Mouse (Mus musculus) hindbrain, embryonic 13.5 days (tissue): ENCODE measurements at regions not wholly inside any gene's neighbourhood (a gene's known extent, or its start where the extent isn't known, plus 50 kb on each side); places are given as distances from the start of the nearest gene placed in this dataset.
"Not testable (repeated sequence)": the region's sequence is repeated elsewhere in the genome, so short reads cannot be mapped to it uniquely, and the experiment has no call there.

Experiments
- ATAC-seq: fragments of 200-750 bp; cut with Nextera tagmentation; 2 replicates; pipeline ENCODE4 v1.8.0; 2017; ENCODE audit warnings: moderate TSS enrichment; ENCODE audit not compliant: low FRiP score
- H3K27ac ChIP-seq: fragments of 300-500 bp; sonication (generic); 2 replicates; pipeline ENCODE4 v1.5.1; 2015; ENCODE audit warnings: inconsistent platforms, mild to moderate bottlenecking, moderate library complexity
- H3K27me3 ChIP-seq: fragments of 300-500 bp; sonication (generic); 2 replicates; pipeline ENCODE4 v1.6.1; 2015; ENCODE audit warnings: mild to moderate bottlenecking, inconsistent platforms
- H3K36me3 ChIP-seq: fragments of 300-500 bp; sonication (generic); 2 replicates; pipeline ENCODE4 v1.6.1; 2015; ENCODE audit warnings: mild to moderate bottlenecking, inconsistent platforms
- H3K4me1 ChIP-seq: fragments of 300-500 bp; sonication (generic); replicated peaks from 2 replicates; pipeline ENCODE4 v1.6.1; 2015; ENCODE audit warnings: inconsistent platforms
- H3K4me2 ChIP-seq: fragments of 300-500 bp; sonication (generic); 2 replicates; pipeline ENCODE4 v1.6.1; 2015; ENCODE audit warnings: inconsistent platforms, mild to moderate bottlenecking, moderate library complexity
- H3K4me3 ChIP-seq: fragments of 300-500 bp; sonication (generic); 2 replicates; pipeline ENCODE4 v1.5.1; 2015; ENCODE audit warnings: mild to moderate bottlenecking, inconsistent platforms
- H3K9ac ChIP-seq: fragments of 300-500 bp; sonication (generic); 2 replicates; pipeline ENCODE4 v1.6.1; 2015; ENCODE audit warnings: mild to moderate bottlenecking, inconsistent platforms
- H3K9me3 ChIP-seq: fragments of 300-500 bp; sonication (generic); 2 replicates; pipeline ENCODE4 v1.6.1; 2016; ENCODE audit warnings: inconsistent platforms
- WGBS: fragments of 180-500 bp; shearing (Covaris S2); methylation state at CpG from one replicate; pipeline ENCODE4 v1.1.7; 2015; 5-methylcytosine and 5-hydroxymethylcytosine counted together

DNA sequence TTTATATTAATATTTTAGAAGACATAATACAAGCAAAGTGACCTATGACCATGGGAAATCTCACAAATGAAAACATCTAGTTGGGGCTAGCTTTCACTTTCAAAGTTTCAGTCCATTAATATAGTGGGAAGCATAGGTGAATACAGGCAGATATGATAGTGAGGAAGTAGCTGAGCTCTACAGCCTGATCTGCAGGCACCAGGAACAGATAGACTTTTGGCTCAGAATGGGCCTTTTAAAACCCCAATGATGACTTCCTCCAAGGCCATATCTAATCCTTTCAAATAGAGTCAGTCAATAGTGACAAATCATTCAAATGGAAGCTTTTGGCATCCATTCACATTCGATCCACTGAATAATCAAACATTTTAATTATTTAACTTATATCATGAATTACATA is 581.6 kb upstream of the Pcdh17 start:
- WGBS: 91% methylated on average over 1 of the region's 1 CpGs
- Histone ChIP-seq H3K27me3 (no peaks in the 10 kb centered on the region), H3K4me2 (no peak overlapping the region), H3K27ac (no peak overlapping the region), H3K4me3 (no peak overlapping the region), H3K9ac (no peak overlapping the region), H3K9me3 (0 out of 2 replicates have a peak, but pooled peaks cover 4% of the 10 kb centered on the region), H3K36me3 (no peaks in the 10 kb centered on the region), H3K4me1 (no peaks in the 10 kb centered on the region)
- ATAC-seq: no peak

DNA sequence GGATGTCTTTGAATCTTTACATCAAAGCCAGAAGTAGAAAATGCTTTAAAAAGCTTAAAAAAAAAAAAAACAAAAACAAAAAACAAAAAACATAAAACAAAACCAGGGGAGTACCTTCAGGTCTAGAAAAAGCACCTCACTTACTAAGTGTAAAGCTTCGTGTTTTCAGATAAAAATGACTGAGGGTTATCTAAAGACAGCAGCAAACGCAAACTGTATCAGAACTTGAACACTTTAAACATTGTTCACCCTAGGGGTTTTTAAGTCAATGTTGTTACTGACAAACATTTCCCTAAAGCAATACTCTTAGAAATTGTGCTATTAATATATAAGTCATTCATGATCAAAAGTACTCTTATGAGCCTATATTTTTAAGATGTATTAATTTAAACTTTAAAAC is 580.7 kb upstream of the Pcdh17 start:
- Histone ChIP-seq H3K9ac (no peak overlapping the region), H3K27me3 (no peaks in the 10 kb centered on the region), H3K9me3 (0 out of 2 replicates have a peak, but pooled peaks cover 4% of the 10 kb centered on the region), H3K36me3 (no peaks in the 10 kb centered on the region), H3K27ac (no peak overlapping the region), H3K4me1 (no peaks in the 10 kb centered on the region), H3K4me2 (no peak overlapping the region), H3K4me3 (no peak overlapping the region)
- 86% methylated on average over 2 of the region's 2 CpGs for WGBS
- ATAC-seq: no peak

DNA sequence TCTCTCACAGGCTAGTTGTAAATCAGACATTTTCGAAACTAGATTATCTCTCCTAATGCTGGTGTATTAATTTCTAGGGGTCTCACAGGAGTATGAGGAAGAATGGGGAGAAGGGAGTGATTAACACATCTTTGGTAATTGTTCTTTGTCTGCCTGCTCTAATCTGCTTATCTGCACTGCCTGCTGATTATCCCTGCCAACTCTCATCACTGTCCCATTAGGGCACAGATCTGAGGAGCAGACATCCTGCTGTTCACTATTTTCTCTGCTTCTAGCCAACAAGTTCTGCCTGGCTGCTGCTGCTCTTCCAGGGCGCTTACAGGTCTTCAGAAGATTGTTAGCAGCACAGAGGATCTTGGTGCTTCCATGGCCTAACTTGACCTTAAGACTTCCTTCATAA is 557.0 kb upstream of the Pcdh17 start:
- Histone ChIP-seq H3K4me3 (no peak overlapping the region), H3K4me1 (no peaks in the 10 kb centered on the region), H3K36me3 (no peaks in the 10 kb centered on the region), H3K27ac (no peak overlapping the region), H3K9ac (no peak overlapping the region), H3K9me3 (no peaks in the 10 kb centered on the region), H3K27me3 (no peaks in the 10 kb centered on the region), H3K4me2 (no peak overlapping the region)
- 0 out of 2 replicates have a peak, but pooled peaks have one; percentile 57 for ATAC-seq
- WGBS: 57% methylated on average over 2 of the region's 2 CpGs

GRCm38 (mm10) chr14:83900711-83901110 is 542.7 kb upstream of the Pcdh17 start:
- H3K4me2 ChIP-seq, H3K9ac ChIP-seq, ATAC-seq, H3K27me3 ChIP-seq, H3K27ac ChIP-seq, H3K4me1 ChIP-seq, H3K36me3 ChIP-seq, H3K9me3 ChIP-seq, H3K4me3 ChIP-seq: not testable (repeated sequence)
- WGBS: 72% methylated on average over 1 of the region's 1 CpGs

DNA sequence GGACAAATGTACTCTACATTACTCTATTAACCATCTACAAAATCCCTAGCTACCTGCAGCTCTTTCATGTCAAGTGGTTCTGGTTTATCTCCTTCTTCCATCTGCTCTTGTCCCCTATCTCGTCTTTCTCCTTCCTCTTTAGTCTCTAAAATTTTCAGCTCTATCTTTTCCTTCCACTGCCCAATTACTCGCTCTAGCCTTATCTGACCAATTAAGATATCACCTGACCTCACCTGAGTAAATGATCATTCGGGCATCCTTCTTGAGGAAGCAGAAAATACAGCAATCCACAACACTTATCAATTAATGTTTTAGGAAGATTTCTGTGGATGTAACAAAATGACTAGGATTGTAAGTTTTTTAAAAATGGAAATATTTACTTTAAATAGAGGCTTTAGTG is 500.3 kb upstream of the Pcdh17 start:
- Histone ChIP-seq H3K27me3 (no peaks in the 10 kb centered on the region), H3K27ac (no peak overlapping the region), H3K9ac (no peak overlapping the region), H3K9me3 (no peaks in the 10 kb centered on the region), H3K36me3 (no peaks in the 10 kb centered on the region), H3K4me1 (no peaks in the 10 kb centered on the region), H3K4me2 (no peak overlapping the region), H3K4me3 (no peak overlapping the region)
- ATAC-seq: no peak
- 85% methylated on average over 3 of the region's 3 CpGs for WGBS

DNA sequence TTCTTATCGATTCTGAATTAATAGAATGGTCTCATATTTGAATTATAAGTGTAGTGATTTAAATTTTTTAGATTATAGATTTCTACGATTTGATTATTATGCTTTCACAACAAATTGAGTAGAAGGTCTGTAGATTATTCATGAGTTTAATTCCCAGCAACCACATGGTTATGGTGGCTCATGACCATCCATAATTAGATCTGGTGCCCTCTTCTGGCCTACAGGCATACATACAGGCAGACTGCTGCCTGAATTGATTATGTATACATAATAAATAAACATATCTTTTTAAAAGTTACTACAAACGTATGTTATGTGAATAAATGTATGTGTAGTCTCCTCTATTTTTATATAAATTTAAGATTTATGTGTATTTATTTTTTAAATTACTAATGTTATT is 499.2 kb upstream of the Pcdh17 start:
- Histone ChIP-seq H3K4me3 (no peak overlapping the region), H3K4me1 (no peaks in the 10 kb centered on the region), H3K9me3 (no peaks in the 10 kb centered on the region), H3K4me2 (no peak overlapping the region), H3K27ac (no peak overlapping the region), H3K27me3 (no peaks in the 10 kb centered on the region), H3K36me3 (no peaks in the 10 kb centered on the region), H3K9ac (no peak overlapping the region)
- WGBS: 64% methylated on average over 3 of the region's 3 CpGs
- no peak for ATAC-seq

DNA sequence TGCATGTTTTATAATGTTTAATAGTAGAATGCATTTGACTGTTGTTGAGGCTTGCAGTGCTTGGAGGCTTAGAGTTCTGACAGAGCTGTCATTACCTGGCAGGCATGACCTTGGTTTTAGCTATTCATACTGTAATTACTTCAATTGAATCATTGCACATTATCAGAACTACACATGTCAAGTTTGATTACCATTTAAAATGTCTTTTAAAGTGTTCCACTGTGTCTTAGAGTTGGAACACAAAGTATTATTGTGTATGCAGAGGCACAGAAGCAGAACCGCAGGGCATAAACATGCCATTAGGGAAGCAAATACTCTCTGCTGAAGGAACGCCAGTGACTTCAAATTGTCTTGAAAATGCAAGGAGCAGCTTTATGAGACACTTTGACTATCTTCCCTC is 493.7 kb upstream of the Pcdh17 start:
- Histone ChIP-seq H3K4me3 (no peak overlapping the region), H3K9ac (no peak overlapping the region), H3K9me3 (no peaks in the 10 kb centered on the region), H3K27ac (no peak overlapping the region), H3K36me3 (no peaks in the 10 kb centered on the region), H3K27me3 (no peaks in the 10 kb centered on the region), H3K4me1 (no peaks in the 10 kb centered on the region), H3K4me2 (no peak overlapping the region)
- WGBS: 66% methylated on average over 2 of the region's 2 CpGs
- ATAC-seq: no peak

GRCm38 (mm10) chr14:83959111-83959510 is 484.3 kb upstream of the Pcdh17 start:
- no peak overlapping the region for H3K9ac ChIP-seq
- no peak for ATAC-seq
- 94% methylated on average over 3 of the region's 3 CpGs for WGBS

GRCm38 (mm10) chr14:83983566-83983965 is 459.8 kb upstream of the Pcdh17 start:
- no peak overlapping the region for H3K9ac ChIP-seq
- H3K4me1 ChIP-seq: no peaks in the 10 kb centered on the region
- H3K27me3 ChIP-seq: no peaks in the 10 kb centered on the region
- H3K27ac ChIP-seq: no peak overlapping the region
- H3K9me3 ChIP-seq: no peaks in the 10 kb centered on the region
- H3K36me3 ChIP-seq: no peaks in the 10 kb centered on the region
- peak; percentile 24; the same call in 1 of the 2 replicates for ATAC-seq
- WGBS: 92% methylated on average over 3 of the region's 3 CpGs
- H3K4me2 ChIP-seq: no peak overlapping the region
- H3K4me3 ChIP-seq: no peak overlapping the region

More at GRCm38 (mm10) chr14:83959111-83959510, 484.3 kb upstream of the Pcdh17 start:
- no peaks in the 10 kb centered on the region for H3K9me3 ChIP-seq
- no peaks in the 10 kb centered on the region for H3K4me1 ChIP-seq
- H3K4me3 ChIP-seq: no peak overlapping the region
- no peaks in the 10 kb centered on the region for H3K27me3 ChIP-seq
- no peak overlapping the region for H3K4me2 ChIP-seq
- H3K36me3 ChIP-seq: no peaks in the 10 kb centered on the region
- H3K27ac ChIP-seq: no peak overlapping the region
